ENCODE assay signal across 30 mouse cellular contexts in genomic region chr17:13754940-13755339, GRCm38 (mm10). TPM values are rescaled to one million over a fixed set of nuclear protein-coding genes. Genes with fewer than 3 reads are reported as not detected.
DNase-seq lines count a peak whose midpoint lies in the region; ATAC-seq and TF ChIP-seq lines count a peak whose summit lies in the region.
"Had no signal": no experiment of that assay in that cellular context is flagged by ENCODE, and none has a peak within 500 bp of the region (broad histone marks: within the 10 kb centered on the region; RNA-seq: fewer than 3 reads in every experiment).

No protein-coding gene starts in this region.

- peak; percentile 64 for DNase-seq in heart, embryonic 10.5 days (ENCODE audit: low spot score)
- no peak for DNase-seq in heart, postnatal 25 days (ENCODE audit: low spot score)
- DNase-seq in Patski (ENCODE audit: low read depth, low spot score), result peak; percentile 61
- DNase-seq in cerebellum, adult 9-11 months, result no peak
- no peak for DNase-seq in urinary bladder, postnatal 36 days (ENCODE audit: low spot score in 2 of 2)
- DNase-seq: adrenal gland, postnatal 10 days; adrenal gland, postnatal 36 days; cerebellum, adult 11 months; cerebellum, adult 2 months; cerebellum, postnatal 10 days; cerebellum, postnatal 36 days; embryo, embryonic 11 days; forebrain, postnatal 0 days; gastrocnemius, postnatal 10 days; heart, adult 18-20 months; heart, postnatal 36 days; kidney, adult 8-10 months had no signal

- POLR2A ChIA-PET in Patski (lab: Charles Lee), result interaction anchor here (0.6 to 1.0 kb wide), 2 partner anchors 10 to 85 kb away, joined by 4 read pairs; no protein-coding TSS in a partner anchor

- peaks cover 22% of the 10 kb centered on the region for H3K4me1 ChIP-seq in forebrain, embryonic 13.5 days
- H3K4me1 ChIP-seq in forebrain, embryonic 12.5 days, result peaks cover 23% of the 10 kb centered on the region
- peaks cover 12% of the 10 kb centered on the region for H3K4me1 ChIP-seq in heart, embryonic 10.5 days

- no peaks in the 10 kb centered on the region for H3K27me3 ChIP-seq in forebrain, embryonic 13.5 days
- H3K27me3 ChIP-seq in forebrain, embryonic 12.5 days, result no peaks in the 10 kb centered on the region
- H3K27me3 ChIP-seq in heart, embryonic 10.5 days (ENCODE audit: insufficient read depth, poor library complexity, severe bottlenecking), result no peaks in the 10 kb centered on the region
- H3K27me3 ChIP-seq in C2C12 (ENCODE audit: control insufficient read depth, insufficient read depth, insufficient read length) (no peaks in the 10 kb centered on the region), Patski (no peaks in the 10 kb centered on the region)
- H3K27me3 ChIP-seq: embryonic facial prominence, embryonic 13.5 days; hindbrain, embryonic 13.5 days had no signal

- H3K36me3 ChIP-seq in forebrain, embryonic 13.5 days (ENCODE audit: poor library complexity, severe bottlenecking), result no peaks in the 10 kb centered on the region
- H3K36me3 ChIP-seq in forebrain, embryonic 12.5 days (replicated peaks), result no peaks in the 10 kb centered on the region
- H3K36me3 ChIP-seq in heart, embryonic 10.5 days, result no peaks in the 10 kb centered on the region
- no peaks in the 10 kb centered on the region for H3K36me3 ChIP-seq in C2C12 (ENCODE audit: control insufficient read depth, insufficient read depth)
- H3K36me3 ChIP-seq: embryonic facial prominence, embryonic 10.5 days; embryonic facial prominence, embryonic 13.5 days; G1E; hindbrain, embryonic 10.5 days; hindbrain, embryonic 13.5 days had no signal

- no peaks in the 10 kb centered on the region for H3K79me3 ChIP-seq in C2C12 (ENCODE audit: low read depth)

- H3K9me3 ChIP-seq in forebrain, embryonic 13.5 days (replicated peaks), result no peaks in the 10 kb centered on the region
- no peaks in the 10 kb centered on the region for H3K9me3 ChIP-seq in forebrain, embryonic 12.5 days
- H3K9me3 ChIP-seq in heart, embryonic 10.5 days, result no peaks in the 10 kb centered on the region; the same call in 1 of the 2 replicates
- H3K9me3 ChIP-seq: embryonic facial prominence, embryonic 10.5 days; embryonic facial prominence, embryonic 13.5 days; hindbrain, embryonic 10.5 days; hindbrain, embryonic 13.5 days had no signal

- H3ac ChIP-seq in C2C12 (ENCODE audit: control insufficient read depth, insufficient read length, low read depth), result no peak overlapping the region

- WGBS in forebrain, embryonic 13.5 days, result 80% methylated on average over 6 of the region's 6 CpGs
- WGBS in forebrain, embryonic 12.5 days, result 77% methylated on average over 6 of the region's 6 CpGs
- WGBS in heart, embryonic 10.5 days, result 75% methylated on average over 6 of the region's 6 CpGs

- no peaks in the 10 kb centered on the region for H3K79me2 ChIP-seq in C2C12 (ENCODE audit: control insufficient read depth, insufficient read depth)

- ATAC-seq in forebrain, embryonic 13.5 days, result no peak
- ATAC-seq in forebrain, embryonic 12.5 days (ENCODE audit: low FRiP score), result no peak
- peak; percentile 95 for ATAC-seq in Patski
- ATAC-seq: forebrain, embryonic 14.5 days; forebrain, postnatal 0 days; hindbrain, embryonic 16.5 days; intestine, embryonic 16.5 days had no signal

- in situ Hi-C loops in Patski (cut with MboI; ENCODE audit: low pct_unique_long_range_greater_than_20kb), result loop anchor here (5.0 kb wide), 1 partner anchor 73 kb away; no protein-coding TSS in a partner anchor

- H3K4me2 ChIP-seq in forebrain, embryonic 13.5 days, result no peak overlapping the region
- no peak overlapping the region for H3K4me2 ChIP-seq in forebrain, embryonic 12.5 days
- H3K4me2 ChIP-seq: embryonic facial prominence, embryonic 13.5 days; heart, embryonic 11.5 days; hindbrain, embryonic 13.5 days had no signal

- intact Hi-C loops in heart, postnatal 25 days (cut with DNase I), result loop anchor here (5.0 kb wide), 1 partner anchor 53 kb away; no protein-coding TSS in a partner anchor

- TF ChIP-seq CTCF in C2C12 (IDR thresholded peaks at IDR 0.05; ENCODE audit: control insufficient read depth, insufficient read depth, insufficient read length) (no peak), Patski (IDR thresholded peaks at IDR 0.05) (no peak)

- H3K27ac ChIP-seq in forebrain, embryonic 13.5 days, result 0 out of 2 replicates have a peak overlapping the region, but pooled peaks have one; percentile 22
- no peak overlapping the region for H3K27ac ChIP-seq in forebrain, embryonic 12.5 days
- no peak overlapping the region for H3K27ac ChIP-seq in heart, embryonic 10.5 days
- H3K27ac ChIP-seq: embryonic facial prominence, embryonic 10.5 days; embryonic facial prominence, embryonic 13.5 days; hindbrain, embryonic 10.5 days; hindbrain, embryonic 13.5 days had no signal

- CTCF ChIA-PET in Patski (lab: Charles Lee), result interaction anchor here (1.0 to 2.7 kb wide), 6 partner anchors 9 to 50 kb away, joined by 3 to 10 read pairs (median 4); no protein-coding TSS in a partner anchor

- no peak overlapping the region for H3K9ac ChIP-seq in forebrain, embryonic 13.5 days
- no peak overlapping the region for H3K9ac ChIP-seq in forebrain, embryonic 12.5 days
- H3K9ac ChIP-seq: embryonic facial prominence, embryonic 13.5 days; forebrain, postnatal 0 days; hindbrain, embryonic 13.5 days had no signal

- no peak overlapping the region for H3K4me3 ChIP-seq in forebrain, embryonic 13.5 days
- H3K4me3 ChIP-seq in forebrain, embryonic 12.5 days (replicated peaks), result no peak overlapping the region
- H3K4me3 ChIP-seq in heart, embryonic 10.5 days, result no peak overlapping the region
- H3K4me3 ChIP-seq in C2C12 (ENCODE audit: insufficient read depth, poor library complexity, severe bottlenecking), result no peak overlapping the region
- H3K4me3 ChIP-seq: embryonic facial prominence, embryonic 10.5 days; embryonic facial prominence, embryonic 13.5 days; erythroblast, embryonic 14.5 days; hindbrain, embryonic 10.5 days; hindbrain, embryonic 13.5 days had no signal

TF ChIP-seq in C2C12, 6 proteins besides CTCF, POLR2A, EP300 and RAD21:
- no peak for TF ChIP-seq CEBPB (IDR thresholded peaks at IDR 0.05; ENCODE audit: low read depth)
- no peak for TF ChIP-seq MYOG (IDR thresholded peaks at IDR 0.05; ENCODE audit: control insufficient read depth, extremely low read depth, insufficient read length)
- TF ChIP-seq USF1 (IDR thresholded peaks at IDR 0.05; ENCODE audit: low read depth), result no peak
- no peak for TF ChIP-seq MAX (IDR thresholded peaks at IDR 0.05)
- TF ChIP-seq MYOD1 (IDR thresholded peaks at IDR 0.05; ENCODE audit: control insufficient read depth, insufficient read length, low read depth), result peak; percentile 85
- no peak for TF ChIP-seq FOSL1 (IDR thresholded peaks at IDR 0.05; ENCODE audit: insufficient read depth, low read length, poor library complexity, severe bottlenecking)

RNA-seq across cellular contexts. Expression of gene Afdn, which starts 5.4 kb away (rescaled TPM):
- 137 and 159 TPM in 2 replicates for polyA plus RNA-seq in forebrain, embryonic 13.5 days (2015; fragmentation: Nextera tagmentation; extraction: Ambion mirVana)
- polyA plus RNA-seq in forebrain, embryonic 12.5 days (2016; fragmentation: Nextera tagmentation; extraction: Ambion mirVana), result 163 and 182 TPM in 2 replicates
- polyA plus RNA-seq in heart, embryonic 10.5 days (2016; fragmentation: Nextera tagmentation; extraction: Ambion mirVana), result 91.3 and 110 TPM in 2 replicates
- total RNA-seq in heart, postnatal 25 days (2021), result 10 to 100 TPM; 87.9 to 96.9 TPM
- 21.0 TPM for polyA plus RNA-seq in C2C12 (2012; fragmentation: generic; extraction: Trizol)
- polyA plus RNA-seq in Patski (2021), result 167 TPM
- polyA plus RNA-seq: erythroblast, embryonic 14.5 days had no signal

RNA-seq across cellular contexts. Expression of gene Tcte2, which starts 6.7 kb away (rescaled TPM):
- 19.2 and 20.6 TPM in 2 replicates for polyA plus RNA-seq in forebrain, embryonic 13.5 days (2015; fragmentation: Nextera tagmentation; extraction: Ambion mirVana)
- 14.9 and 15.2 TPM in 2 replicates for polyA plus RNA-seq in forebrain, embryonic 12.5 days (2016; fragmentation: Nextera tagmentation; extraction: Ambion mirVana)
- 3.3 and 3.7 TPM in 2 replicates for polyA plus RNA-seq in heart, embryonic 10.5 days (2016; fragmentation: Nextera tagmentation; extraction: Ambion mirVana)
- 1 to 10 TPM; 4.4 to 5.6 TPM for total RNA-seq in heart, postnatal 25 days (2021)
- polyA plus RNA-seq in C2C12 (2012; fragmentation: generic; extraction: Trizol), result 0.44 TPM
- polyA plus RNA-seq in Patski (2021), result 4.1 TPM
- polyA plus RNA-seq: erythroblast, embryonic 14.5 days; G1E had no signal

Comparison
In these comparisons a context has a peak if more than half of its experiments do, and no peak if none do; other contexts are left out.
1. DNase-seq: peak in heart, embryonic 10.5 days (single experiment) and Patski (single experiment); none in heart, postnatal 25 days (single experiment), cerebellum, adult 9-11 months (single experiment) and urinary bladder, postnatal 36 days (0 of 2).